Mouse (Mus musculus): ENCODE data around the gene 6330403K07Rik. TPM values are rescaled to one million over a fixed set of nuclear protein-coding genes. Genes with fewer than 3 reads are reported as not detected.

6330403K07Rik gene
- polyA plus RNA-seq (2014; fragmentation: Nextera tagmentation; extraction: Ambion mirVana), result 58.5 and 58.8 TPM in 2 replicates

DNA sequence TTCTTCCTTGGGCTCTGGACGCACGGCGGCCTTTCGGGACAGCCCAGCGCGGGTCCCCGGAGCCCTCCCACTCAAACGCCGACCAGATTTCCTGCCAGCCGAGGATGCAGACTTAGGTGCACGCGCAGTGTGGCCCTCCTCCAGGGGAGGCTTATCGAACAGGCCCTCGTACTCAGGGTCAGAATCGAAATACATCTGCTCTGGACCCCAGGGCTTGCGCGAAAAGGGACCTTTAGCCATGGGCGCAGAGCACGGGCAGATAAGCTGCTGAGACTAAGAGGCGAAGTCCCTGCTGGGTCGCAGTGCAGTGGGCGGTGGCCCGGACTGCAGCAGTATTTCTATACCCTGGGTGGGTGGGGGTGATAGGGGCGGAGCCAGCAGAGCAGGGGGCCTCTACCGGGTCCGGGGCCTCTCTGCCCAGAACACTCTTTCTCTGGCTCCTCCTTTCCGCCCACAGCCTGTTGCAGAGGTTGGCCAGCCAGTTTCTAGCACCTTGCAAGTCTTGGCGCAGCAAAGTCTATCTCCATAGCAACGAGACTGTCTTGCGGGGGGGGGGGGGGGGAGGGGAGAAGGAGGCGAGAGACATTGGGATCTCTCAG lies at the start of gene 6330403K07Rik:
TSS of gene 6330403K07Rik (minus strand) at position 351 of the 599 bp plus-strand sequence.
- Histone ChIP-seq H3K27me3 (ENCODE audit: control insufficient read depth, insufficient read depth, low read length) (no peaks in the 10 kb centered on the region), H3K4me3 (ENCODE audit: low read depth, low read length) (peak within 1 kb of the TSS; percentile 56), H3K27ac (ENCODE audit: low read length) (peak within 1 kb of the TSS; percentile 88), H3K36me3 (ENCODE audit: control insufficient read depth, insufficient read depth, low read length) (no peaks in the 10 kb centered on the region; the same call in 1 of the 2 replicates), H3K9me3 (ENCODE audit: control insufficient read depth, low read depth, low read length) (no peaks in the 10 kb centered on the region), H3K4me1 (ENCODE audit: control insufficient read depth, insufficient read depth, low read length) (peaks cover 7% of the 10 kb centered on the region; the same call in 1 of the 2 replicates), H3K4me2 (replicated peaks; ENCODE audit: low read depth, low read length) (peak within 1 kb of the TSS; percentile 82), H3K9ac (replicated peaks; ENCODE audit: low read depth, low read length) (peak within 1 kb of the TSS; percentile 58)
- WGBS, result under 1% methylated on average over 28 of the region's 31 CpGs
- peak; percentile 97 for ATAC-seq (ENCODE audit: insufficient number of reproducible peaks, insufficient read depth, low FRiP score, low read depth)

DNA sequence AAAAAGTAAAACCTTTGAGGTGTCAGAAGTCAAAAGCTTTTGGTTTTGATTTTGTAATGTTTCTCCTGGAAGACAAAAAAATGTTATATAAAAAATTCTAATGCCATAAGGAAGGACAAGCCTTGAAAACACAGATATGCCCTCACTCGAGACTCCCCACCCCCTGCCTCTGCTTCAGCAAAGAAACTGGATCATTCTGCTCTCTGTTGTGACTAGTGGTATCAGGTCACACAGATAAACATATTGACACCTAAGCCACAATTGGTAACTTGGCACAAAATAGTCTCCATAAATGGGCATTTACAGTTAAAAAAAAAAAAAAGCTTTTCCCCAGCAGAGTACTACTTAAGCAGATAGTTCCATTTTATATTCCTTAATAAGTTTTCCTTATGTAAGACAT lies 43.0 kb upstream of the 6330403K07Rik start:
- WGBS, result 65% methylated on average over 1 of the region's 1 CpGs

GRCm38 (mm10) chr11:71052554-71052953 lies 19.2 kb upstream of the 6330403K07Rik start:
- ATAC-seq (ENCODE audit: insufficient number of reproducible peaks, insufficient read depth, low FRiP score, low read depth), result no peak
- no peaks in the 10 kb centered on the region for H3K4me1 ChIP-seq (ENCODE audit: control insufficient read depth, insufficient read depth, low read length)
- no peak overlapping the region for H3K4me3 ChIP-seq (ENCODE audit: low read depth, low read length)
- no peak overlapping the region for H3K27ac ChIP-seq (ENCODE audit: low read length)
- H3K36me3 ChIP-seq (ENCODE audit: control insufficient read depth, insufficient read depth, low read length), result no peaks in the 10 kb centered on the region
- H3K9ac ChIP-seq (replicated peaks; ENCODE audit: low read depth, low read length), result no peak overlapping the region
- 8% methylated on average over 1 of the region's 1 CpGs for WGBS
- H3K27me3 ChIP-seq (ENCODE audit: control insufficient read depth, insufficient read depth, low read length), result no peaks in the 10 kb centered on the region
- no peaks in the 10 kb centered on the region for H3K9me3 ChIP-seq (ENCODE audit: control insufficient read depth, low read depth, low read length)
- H3K4me2 ChIP-seq (replicated peaks; ENCODE audit: low read depth, low read length), result no peak overlapping the region

More for the DNA sequence above, 43.0 kb upstream of the 6330403K07Rik start:
- Histone ChIP-seq H3K4me2 (replicated peaks; ENCODE audit: low read depth, low read length) (no peak overlapping the region), H3K9me3 (ENCODE audit: control insufficient read depth, low read depth, low read length) (no peaks in the 10 kb centered on the region), H3K9ac (replicated peaks; ENCODE audit: low read depth, low read length) (no peak overlapping the region), H3K4me1 (ENCODE audit: control insufficient read depth, insufficient read depth, low read length) (no peaks in the 10 kb centered on the region), H3K36me3 (ENCODE audit: control insufficient read depth, insufficient read depth, low read length) (no peaks in the 10 kb centered on the region), H3K27me3 (ENCODE audit: control insufficient read depth, insufficient read depth, low read length) (no peaks in the 10 kb centered on the region), H3K4me3 (ENCODE audit: low read depth, low read length) (no peak overlapping the region), H3K27ac (ENCODE audit: low read length) (no peak overlapping the region)
- no peak for ATAC-seq (ENCODE audit: insufficient number of reproducible peaks, insufficient read depth, low FRiP score, low read depth)

- Histone ChIP-seq H3K36me3 (ENCODE audit: control insufficient read depth, insufficient read depth, low read length) (no peaks in the 10 kb centered on the region), H3K4me2 (replicated peaks; ENCODE audit: low read depth, low read length) (no peak overlapping the region), H3K27me3 (ENCODE audit: control insufficient read depth, insufficient read depth, low read length) (no peaks in the 10 kb centered on the region), H3K27ac (ENCODE audit: low read length) (no peak overlapping the region), H3K4me1 (ENCODE audit: control insufficient read depth, insufficient read depth, low read length) (no peaks in the 10 kb centered on the region), H3K4me3 (ENCODE audit: low read depth, low read length) (no peak overlapping the region), H3K9me3 (ENCODE audit: control insufficient read depth, low read depth, low read length) (no peaks in the 10 kb centered on the region), H3K9ac (replicated peaks; ENCODE audit: low read depth, low read length) (no peak overlapping the region)
- ATAC-seq (ENCODE audit: insufficient number of reproducible peaks, insufficient read depth, low FRiP score, low read depth), result no peak
- WGBS, result 98% methylated on average over 5 of the region's 5 CpGs
These were observed 6.4 kb upstream of the 6330403K07Rik start for GRCm38 (mm10) chr11:71039526-71040298.

GRCm38 (mm10) chr11:71032491-71033162 lies 686 bp downstream of the 6330403K07Rik start:
- ATAC-seq (ENCODE audit: insufficient number of reproducible peaks, insufficient read depth, low FRiP score, low read depth), result no peak
- H3K27ac ChIP-seq (ENCODE audit: low read length), result peak overlapping the region; percentile 88
- H3K9me3 ChIP-seq (ENCODE audit: control insufficient read depth, low read depth, low read length), result no peaks in the 10 kb centered on the region

DNA sequence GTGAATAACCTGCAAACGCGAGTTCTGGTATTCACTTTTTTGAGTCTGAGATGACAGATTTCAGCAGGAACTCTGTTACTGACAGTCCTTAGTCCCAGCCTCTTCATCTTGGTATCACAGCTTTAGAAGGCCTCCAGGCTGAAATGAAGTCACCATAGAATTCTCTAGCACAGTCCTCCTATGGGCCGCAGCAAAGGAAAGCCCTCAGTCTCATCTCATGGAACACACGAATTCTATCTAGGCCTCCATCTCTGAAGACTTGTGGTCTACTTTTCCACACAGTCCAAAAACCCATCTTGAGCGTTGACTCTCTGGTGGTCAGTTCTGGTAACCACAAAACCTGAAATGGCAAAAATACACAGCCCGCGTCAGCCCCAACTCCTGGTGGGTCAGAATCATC lies 1.2 kb downstream of the 6330403K07Rik start:
- whole genome bisulfite sequencing, result 48% methylated on average over 7 of the region's 7 CpGs
- peak overlapping the region; percentile 56 for H3K4me3 ChIP-seq (ENCODE audit: low read depth, low read length)
- peaks cover 9% of the 10 kb centered on the region; the same call in 1 of the 2 replicates for H3K36me3 ChIP-seq (ENCODE audit: control insufficient read depth, insufficient read depth, low read length)
- H3K9me3 ChIP-seq (ENCODE audit: control insufficient read depth, low read depth, low read length), result no peaks in the 10 kb centered on the region
- peak overlapping the region; percentile 88 for H3K27ac ChIP-seq (ENCODE audit: low read length)
- no peaks in the 10 kb centered on the region for H3K27me3 ChIP-seq (ENCODE audit: control insufficient read depth, insufficient read depth, low read length)
- H3K4me2 ChIP-seq (replicated peaks; ENCODE audit: low read depth, low read length), result peak overlapping the region; percentile 82
- peaks cover 7% of the 10 kb centered on the region; the same call in 1 of the 2 replicates for H3K4me1 ChIP-seq (ENCODE audit: control insufficient read depth, insufficient read depth, low read length)
- peak overlapping the region; percentile 58 for H3K9ac ChIP-seq (replicated peaks; ENCODE audit: low read depth, low read length)
- no peak for ATAC-seq (ENCODE audit: insufficient number of reproducible peaks, insufficient read depth, low FRiP score, low read depth)

More at GRCm38 (mm10) chr11:71032491-71033162, 686 bp downstream of the 6330403K07Rik start:
- peak overlapping the region; percentile 82 for H3K4me2 ChIP-seq (replicated peaks; ENCODE audit: low read depth, low read length)
- no peaks in the 10 kb centered on the region for H3K27me3 ChIP-seq (ENCODE audit: control insufficient read depth, insufficient read depth, low read length)
- peaks cover 3% of the 10 kb centered on the region; the same call in 1 of the 2 replicates for H3K36me3 ChIP-seq (ENCODE audit: control insufficient read depth, insufficient read depth, low read length)
- peak overlapping the region; percentile 56 for H3K4me3 ChIP-seq (ENCODE audit: low read depth, low read length)
- WGBS, result 4% methylated on average over 26 of the region's 26 CpGs
- peak overlapping the region; percentile 58 for H3K9ac ChIP-seq (replicated peaks; ENCODE audit: low read depth, low read length)
- H3K4me1 ChIP-seq (ENCODE audit: control insufficient read depth, insufficient read depth, low read length), result peaks cover 7% of the 10 kb centered on the region; the same call in 1 of the 2 replicates

DNA sequence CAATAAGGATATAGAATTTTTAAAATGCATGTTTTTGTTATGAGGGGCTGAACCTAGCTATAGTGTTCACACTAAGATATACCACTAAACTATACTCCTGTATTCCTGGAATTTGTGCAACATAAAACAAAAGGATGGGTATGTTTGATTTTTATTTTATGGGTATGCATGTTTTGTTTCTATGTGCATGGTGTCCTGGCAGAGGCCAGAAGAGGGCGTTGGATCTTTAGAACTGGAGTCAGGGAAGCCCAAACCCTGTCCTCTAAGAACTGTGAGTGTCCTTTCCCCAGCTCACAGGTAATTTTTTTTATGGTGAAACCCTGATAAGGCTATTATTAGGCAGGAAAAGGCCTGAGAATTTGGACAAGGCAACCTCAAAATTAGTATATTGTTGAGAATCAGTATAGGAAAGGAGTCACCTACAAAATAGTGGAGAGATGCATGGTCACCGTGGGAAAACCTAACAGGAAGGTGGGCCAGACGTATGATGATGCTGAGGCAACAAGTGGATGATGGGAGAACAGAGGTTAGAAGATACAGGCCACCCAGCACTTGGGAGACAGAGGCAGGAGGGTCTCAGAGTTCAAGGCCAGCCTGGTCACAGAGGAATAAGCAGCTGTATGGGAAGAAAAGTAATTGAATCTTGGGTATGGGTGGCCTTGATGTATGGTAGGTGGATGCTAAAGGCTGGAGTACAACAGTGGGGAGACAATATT lies 3.8 kb downstream of the 6330403K07Rik start:
- 78% methylated on average over 3 of the region's 3 CpGs for WGBS
- Histone ChIP-seq H3K4me2 (replicated peaks; ENCODE audit: low read depth, low read length) (no peak overlapping the region), H3K9ac (replicated peaks; ENCODE audit: low read depth, low read length) (no peak overlapping the region), H3K4me1 (ENCODE audit: control insufficient read depth, insufficient read depth, low read length) (peaks cover 7% of the 10 kb centered on the region; the same call in 1 of the 2 replicates), H3K36me3 (ENCODE audit: control insufficient read depth, insufficient read depth, low read length) (peaks cover 31% of the 10 kb centered on the region), H3K4me3 (ENCODE audit: low read depth, low read length) (no peak overlapping the region), H3K9me3 (ENCODE audit: control insufficient read depth, low read depth, low read length) (no peaks in the 10 kb centered on the region), H3K27ac (ENCODE audit: low read length) (no peak overlapping the region), H3K27me3 (ENCODE audit: control insufficient read depth, insufficient read depth, low read length) (no peaks in the 10 kb centered on the region)
- ATAC-seq (ENCODE audit: insufficient number of reproducible peaks, insufficient read depth, low FRiP score, low read depth), result no peak

DNA sequence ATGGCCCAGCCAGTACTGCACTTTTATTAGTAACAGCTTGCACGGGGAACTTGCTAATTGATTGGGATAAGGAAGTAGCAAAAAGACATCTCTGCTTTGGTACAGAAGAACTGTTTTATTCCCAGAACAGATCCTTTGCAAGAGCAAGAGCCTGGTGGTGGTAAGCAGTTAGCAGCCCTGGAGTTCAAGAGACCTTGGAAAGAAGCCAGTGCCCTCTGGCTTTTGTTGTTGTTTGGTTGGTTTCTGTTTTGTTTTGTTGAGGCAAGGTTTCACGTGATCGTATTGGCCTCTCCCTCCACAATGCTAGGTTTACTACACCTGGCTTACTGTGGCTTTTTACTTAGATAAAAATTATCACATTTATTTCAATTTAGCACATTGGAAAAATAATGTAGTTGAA lies 5.0 kb downstream of the 6330403K07Rik start:
- Histone ChIP-seq H3K9ac (replicated peaks; ENCODE audit: low read depth, low read length) (no peak overlapping the region), H3K4me1 (ENCODE audit: control insufficient read depth, insufficient read depth, low read length) (peaks cover 7% of the 10 kb centered on the region; the same call in 1 of the 2 replicates), H3K4me3 (ENCODE audit: low read depth, low read length) (no peak overlapping the region), H3K4me2 (replicated peaks; ENCODE audit: low read depth, low read length) (no peak overlapping the region), H3K36me3 (ENCODE audit: control insufficient read depth, insufficient read depth, low read length) (peaks cover 36% of the 10 kb centered on the region), H3K9me3 (ENCODE audit: control insufficient read depth, low read depth, low read length) (no peaks in the 10 kb centered on the region), H3K27ac (ENCODE audit: low read length) (no peak overlapping the region), H3K27me3 (ENCODE audit: control insufficient read depth, insufficient read depth, low read length) (no peaks in the 10 kb centered on the region)
- 77% methylated on average over 3 of the region's 3 CpGs for WGBS
- no peak for ATAC-seq (ENCODE audit: insufficient number of reproducible peaks, insufficient read depth, low FRiP score, low read depth)
